Mouse (Mus musculus) retina, embryonic 14.5 days (tissue): ENCODE data around the gene Cacna1i.
A peak's percentile ranks its signal among the peaks of the same experiment; 100 is the strongest.

ENCODE experiments used
- DNase-seq: peaks from one replicate; pipeline ENCODE4 v3.0.0-alpha.2; 2015; ENCODE audit warnings: low spot score

Gene Cacna1i

DNA sequence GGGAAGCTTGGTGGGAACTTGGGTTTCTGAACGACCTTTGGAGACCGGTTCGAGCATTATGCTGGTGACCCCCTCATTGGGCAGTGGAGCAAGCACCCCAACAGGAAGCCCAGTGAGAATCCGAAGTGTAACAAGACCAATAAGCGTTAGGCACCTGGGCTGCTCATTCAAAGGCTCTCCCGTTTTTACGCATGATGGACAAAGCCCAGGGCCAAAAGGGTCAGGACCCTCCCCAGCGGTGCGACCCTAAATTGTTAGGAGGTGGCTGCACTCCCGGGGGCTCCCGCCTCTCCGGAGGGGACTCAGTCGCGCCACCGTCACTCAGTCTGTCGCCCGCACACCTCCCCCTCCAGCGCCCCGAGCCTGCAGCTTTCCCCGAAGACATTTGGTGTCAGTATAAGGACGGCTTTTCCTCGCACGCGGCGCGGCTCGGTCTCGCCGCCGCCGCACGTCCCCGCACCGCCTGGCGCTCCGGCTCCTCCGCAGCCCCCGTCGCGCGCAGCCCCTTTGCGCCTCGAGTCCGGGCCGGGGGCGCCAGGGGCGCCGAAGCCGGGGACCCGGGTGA, at the start of gene Cacna1i:
Gene Cacna1i (plus strand): TSS at position 388 of the 565 bp plus-strand sequence.
- peak; percentile 52 for DNase-seq

GRCm38 (mm10) chr15:80248135-80248534, 38.9 kb upstream of the Cacna1i start:
- no peak for DNase-seq

GRCm38 (mm10) chr15:80248596-80248995, 38.4 kb upstream of the Cacna1i start:
- DNase-seq = no peak

- DNase-seq = no peak
Measured at GRCm38 (mm10) chr15:80249672-80250071, 37.4 kb upstream of the Cacna1i start.

DNA sequence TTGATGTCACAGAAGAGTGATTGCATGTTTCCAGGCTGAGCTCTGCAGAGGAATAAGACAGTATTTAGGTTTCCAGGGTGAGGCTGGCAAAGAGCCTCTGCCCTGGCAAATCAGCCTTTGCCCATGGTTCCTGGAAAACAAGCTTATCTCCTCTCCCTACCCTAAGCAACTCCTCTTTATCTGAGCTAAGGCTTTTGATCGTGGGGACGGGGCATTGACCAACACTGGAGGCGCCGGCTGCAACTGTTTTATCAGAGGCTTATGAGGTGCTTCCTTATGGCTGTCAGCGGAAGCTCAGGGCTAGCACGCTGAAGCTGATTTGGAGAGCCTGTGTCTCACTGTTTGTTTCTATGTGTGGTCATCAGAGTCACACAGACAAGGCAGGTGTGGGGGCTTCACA, 36.5 kb upstream of the Cacna1i start:
- no peak for DNase-seq

DNA sequence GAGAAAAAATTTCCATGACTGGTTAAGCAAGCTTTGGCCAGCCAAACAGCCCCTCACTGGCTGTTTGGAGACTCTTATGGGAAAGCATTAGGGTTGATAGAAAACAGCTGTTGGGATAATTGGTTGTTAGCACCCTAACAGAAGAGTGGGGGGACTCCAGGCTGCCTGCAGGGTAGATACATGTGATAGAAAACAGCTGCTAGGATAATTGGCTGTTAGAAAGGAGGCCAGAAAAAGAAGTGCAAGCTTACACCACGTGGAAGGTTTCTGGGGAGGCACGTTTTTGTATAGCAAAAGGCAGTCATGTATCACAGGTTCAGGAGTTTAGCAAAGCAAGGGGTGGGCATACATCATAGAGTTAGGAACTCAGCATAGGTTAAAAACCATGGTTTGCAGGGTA, 33.5 kb upstream of the Cacna1i start:
- DNase-seq = no peak

DNA sequence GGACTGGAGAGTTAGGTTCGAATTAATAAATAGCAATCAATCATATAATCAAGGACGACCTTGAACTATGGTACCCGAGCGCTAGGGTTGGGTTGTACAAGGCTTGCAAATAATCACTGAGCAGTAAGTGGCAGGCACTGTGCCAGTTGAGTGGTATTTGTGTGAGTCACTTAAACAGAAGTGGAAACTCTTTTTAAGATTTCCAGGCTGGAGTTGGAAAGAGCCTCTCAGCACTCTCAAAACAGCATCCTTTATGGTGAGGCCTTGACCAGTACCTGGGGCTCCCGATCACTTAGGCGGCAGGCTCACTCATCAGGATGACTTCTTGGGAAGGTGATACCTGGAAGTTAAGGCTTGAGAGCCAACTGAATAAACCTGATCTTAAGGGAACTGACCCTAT, 32.8 kb upstream of the Cacna1i start:
- DNase-seq = no peak

DNA sequence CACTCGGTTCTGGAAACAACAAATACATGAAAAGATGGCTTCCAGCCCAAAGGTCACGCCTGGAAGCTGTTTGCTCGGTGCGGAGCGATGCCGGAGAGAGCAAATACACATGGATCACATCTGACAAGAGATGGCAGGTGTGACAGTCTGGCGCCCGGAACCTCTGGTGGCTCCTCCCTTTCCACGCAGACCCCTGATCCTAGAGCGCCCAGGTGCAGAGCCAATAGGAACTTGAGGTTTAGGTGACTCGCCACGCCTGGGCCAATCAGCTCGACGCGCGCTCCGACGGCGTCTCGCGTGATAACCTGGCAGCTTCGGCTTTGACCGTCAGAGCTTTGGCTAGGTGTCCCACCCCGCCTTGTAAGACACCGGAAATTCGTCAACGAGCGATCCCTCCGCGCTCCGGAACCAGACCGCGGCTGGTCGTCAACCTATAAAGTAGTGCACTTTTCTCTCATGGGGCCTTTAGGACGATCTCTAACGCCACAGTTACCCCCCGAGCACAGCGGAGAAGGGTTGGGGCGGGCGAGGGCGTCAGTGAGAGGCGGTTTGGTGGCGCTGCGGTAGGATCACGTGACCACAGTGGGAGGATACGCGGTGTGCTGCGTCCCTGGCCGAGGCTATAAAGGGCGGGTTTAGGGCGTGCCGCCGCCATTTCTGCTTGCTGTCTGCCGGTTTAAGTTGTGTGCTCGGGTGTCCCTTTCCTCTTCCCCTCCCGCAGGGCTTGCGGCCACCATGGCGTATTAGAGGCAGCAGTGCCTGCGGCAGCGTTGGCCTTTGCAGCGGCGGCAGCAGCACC, 32.0 kb upstream of the Cacna1i start, which contains the start of gene Atf4:
Gene Atf4 (plus strand): TSS at position 338 of the 799 bp plus-strand sequence.
- DNase-seq = peak; percentile 98

- DNase-seq = peak; percentile 83
Measured at GRCm38 (mm10) chr15:80255646-80256121, 31.4 kb upstream of the Cacna1i start.

DNA sequence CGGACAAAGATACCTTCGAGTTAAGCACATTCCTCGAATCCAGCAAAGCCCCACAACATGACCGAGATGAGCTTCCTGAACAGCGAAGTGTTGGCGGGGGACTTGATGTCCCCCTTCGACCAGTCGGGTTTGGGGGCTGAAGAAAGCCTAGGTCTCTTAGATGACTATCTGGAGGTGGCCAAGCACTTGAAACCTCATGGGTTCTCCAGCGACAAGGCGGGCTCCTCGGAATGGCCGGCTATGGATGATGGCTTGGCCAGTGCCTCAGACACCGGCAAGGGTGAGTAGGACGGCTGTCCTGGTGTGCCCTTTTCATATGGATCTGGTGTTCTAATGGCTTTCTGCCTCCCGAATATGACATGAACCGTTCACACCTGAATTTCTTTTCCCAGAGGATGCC, 30.8 kb upstream of the Cacna1i start:
- peak; percentile 14 for DNase-seq

DNA sequence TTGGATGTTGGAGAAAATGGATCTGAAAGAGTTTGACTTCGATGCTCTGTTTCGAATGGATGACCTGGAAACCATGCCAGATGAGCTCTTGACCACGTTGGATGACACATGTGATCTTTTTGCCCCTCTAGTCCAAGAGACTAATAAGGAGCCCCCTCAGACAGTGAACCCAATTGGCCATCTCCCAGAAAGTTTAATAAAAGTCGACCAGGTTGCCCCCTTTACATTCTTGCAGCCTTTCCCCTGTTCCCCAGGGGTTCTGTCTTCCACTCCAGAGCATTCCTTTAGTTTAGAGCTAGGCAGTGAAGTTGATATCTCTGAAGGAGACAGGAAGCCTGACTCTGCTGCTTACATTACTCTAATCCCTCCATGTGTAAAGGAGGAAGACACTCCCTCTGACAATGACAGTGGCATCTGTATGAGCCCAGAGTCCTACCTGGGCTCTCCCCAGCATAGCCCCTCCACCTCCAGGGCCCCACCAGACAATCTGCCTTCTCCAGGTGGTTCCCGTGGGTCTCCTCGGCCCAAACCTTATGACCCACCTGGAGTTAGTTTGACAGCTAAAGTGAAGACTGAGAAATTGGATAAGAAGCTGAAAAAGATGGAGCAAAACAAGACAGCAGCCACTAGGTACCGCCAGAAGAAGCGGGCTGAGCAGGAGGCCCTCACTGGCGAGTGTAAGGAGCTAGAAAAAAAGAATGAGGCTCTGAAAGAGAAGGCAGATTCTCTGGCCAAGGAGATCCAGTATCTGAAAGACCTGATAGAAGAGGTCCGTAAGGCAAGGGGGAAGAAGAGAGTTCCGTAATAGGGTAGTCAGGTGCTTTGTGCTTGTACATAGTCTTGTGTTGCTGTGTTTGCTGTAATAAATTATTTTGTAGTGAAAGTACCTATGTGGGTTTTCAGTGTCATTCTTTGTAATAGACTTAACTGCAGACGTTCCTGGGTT, 30.1 kb upstream of the Cacna1i start:
- DNase-seq = no peak

DNA sequence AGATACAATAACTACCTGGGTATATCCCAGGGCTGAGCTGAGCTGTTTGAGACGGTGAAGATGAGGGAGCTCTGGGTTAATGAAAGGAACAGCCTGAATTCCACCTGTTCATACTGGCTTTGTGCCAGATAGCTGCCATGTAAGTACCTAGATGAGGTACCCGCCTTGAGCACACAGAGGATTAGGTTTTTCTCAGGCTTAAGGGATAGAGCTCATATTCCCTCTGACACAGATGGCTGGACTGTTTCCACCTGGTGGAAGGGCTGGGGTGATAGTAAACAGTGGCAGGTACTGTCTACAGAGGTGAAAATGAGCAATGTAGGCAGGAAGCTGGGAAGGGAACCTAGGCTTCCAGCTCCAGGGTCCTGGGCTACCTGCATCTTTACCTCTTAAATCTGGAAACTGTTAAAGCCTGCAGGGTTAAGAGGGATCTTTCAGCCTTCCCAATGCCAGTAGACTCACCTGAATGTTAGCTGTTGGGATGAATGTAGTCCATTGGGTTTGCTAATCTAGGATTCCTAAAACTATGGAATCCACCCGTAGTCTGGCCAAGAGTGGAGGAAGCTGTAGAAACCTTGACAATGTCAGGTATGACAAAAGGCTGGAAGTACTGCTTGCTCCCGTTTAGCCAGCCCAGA, 29.3 kb upstream of the Cacna1i start:
- peak; percentile 19 for DNase-seq

DNA sequence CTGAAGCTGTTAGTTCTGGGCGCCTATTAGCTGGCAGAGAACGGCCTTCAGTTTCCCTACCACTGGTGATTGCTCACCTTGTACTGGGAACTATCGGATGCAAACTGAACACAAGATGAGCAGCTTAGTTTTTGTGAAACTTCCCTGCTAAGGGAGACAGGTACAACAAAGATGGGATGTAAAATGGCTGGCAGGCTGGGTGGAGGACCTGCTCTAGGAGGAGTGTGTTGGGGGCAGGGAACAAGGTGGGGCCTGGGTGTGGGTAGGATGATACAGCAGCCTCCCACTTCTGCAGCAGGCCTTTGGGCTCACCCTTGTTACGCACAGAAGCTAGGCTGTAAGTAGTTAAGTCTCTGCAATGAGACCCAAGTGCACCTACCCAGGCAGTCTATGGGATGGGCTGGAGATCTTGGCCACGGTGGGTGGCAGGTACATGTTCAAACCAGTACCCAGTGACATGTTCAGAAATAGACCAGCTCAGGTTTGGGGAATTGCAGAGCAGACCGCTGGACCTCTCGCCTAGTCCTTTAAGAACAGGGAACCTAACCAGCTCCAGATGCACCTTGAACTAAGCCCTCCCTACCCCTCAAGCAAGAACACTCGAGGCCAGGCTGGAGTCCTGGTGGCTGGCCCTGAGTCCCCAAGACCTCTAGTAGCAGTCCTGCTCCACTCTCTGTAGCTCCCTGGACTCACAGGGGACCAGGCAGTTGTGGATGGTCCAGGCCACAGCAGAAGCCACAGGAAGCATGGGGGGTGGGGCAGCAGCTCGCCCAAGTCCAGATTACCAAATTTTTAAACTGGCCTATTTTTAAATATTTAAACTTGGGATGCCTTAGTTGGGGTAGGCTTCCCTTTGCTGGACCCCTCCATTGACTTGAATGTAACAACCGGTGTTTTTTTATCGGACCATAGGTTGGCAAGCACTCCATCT, 28.5 kb upstream of the Cacna1i start:
- DNase-seq = peak; percentile 12

DNA sequence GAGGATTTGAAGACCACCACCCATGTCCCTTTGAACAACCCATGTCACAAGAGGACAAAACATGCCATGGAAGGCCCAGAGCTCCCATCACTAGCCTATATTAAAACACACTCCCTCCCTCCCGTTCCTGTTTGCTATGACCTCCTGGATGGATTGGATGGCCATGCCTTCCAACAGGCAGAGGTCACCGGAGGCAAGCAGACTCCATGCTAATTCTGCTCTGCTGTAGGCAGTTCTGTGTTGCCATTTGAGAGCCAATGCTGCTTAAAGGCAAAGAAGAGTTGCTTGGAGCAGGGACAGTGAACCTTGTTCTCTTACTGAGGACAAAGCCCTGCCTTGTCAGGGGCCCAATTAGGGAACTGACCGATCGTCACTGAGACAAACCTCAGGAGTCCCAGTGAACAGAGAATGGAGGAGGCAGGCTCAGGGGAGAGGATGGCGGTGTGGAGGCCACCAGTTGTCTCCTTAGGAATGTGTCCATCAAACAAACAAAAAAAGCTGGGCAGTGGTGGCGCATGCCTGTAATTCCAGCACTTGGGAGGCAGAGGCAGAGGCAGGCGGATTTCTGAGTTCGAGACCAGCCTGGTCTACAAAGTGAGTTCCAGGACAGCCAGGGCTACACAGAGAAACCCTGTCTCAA, 27.5 kb upstream of the Cacna1i start:
- no peak for DNase-seq

GRCm38 (mm10) chr15:80260677-80261076, 26.4 kb upstream of the Cacna1i start:
- peak; percentile 93 for DNase-seq

DNA sequence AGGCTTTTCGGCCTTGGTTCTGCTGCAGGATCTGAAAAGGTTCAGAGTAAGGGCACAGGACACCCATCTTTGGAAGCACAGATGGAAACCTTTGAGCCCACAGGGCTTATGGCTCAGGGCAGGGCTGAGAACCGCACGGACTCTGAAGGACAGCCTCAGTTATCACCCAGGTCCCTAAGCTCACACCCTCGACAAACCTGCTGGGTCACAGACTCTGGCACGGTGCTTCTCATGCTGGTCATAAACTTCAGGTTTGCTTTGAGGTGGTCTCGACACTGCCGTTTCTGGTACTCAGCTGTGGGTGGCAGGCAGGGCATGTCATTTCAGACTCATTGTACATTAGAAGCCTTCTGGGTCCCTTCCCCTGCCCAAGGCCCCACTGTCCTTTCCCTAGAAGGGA, 25.9 kb upstream of the Cacna1i start:
- DNase-seq = no peak

- DNase-seq = peak; percentile 94
Measured at GRCm38 (mm10) chr15:80263610-80264575, 23.1 kb upstream of the Cacna1i start, which contains the start of gene Rps19bp1. TSS of gene Rps19bp1 (minus strand) at chr15:80264315.

GRCm38 (mm10) chr15:80266281-80266680, 20.8 kb upstream of the Cacna1i start:
- peak; percentile 95 for DNase-seq

- DNase-seq = no peak
Measured at GRCm38 (mm10) chr15:80271858-80272396, 15.1 kb upstream of the Cacna1i start.
